Mouse (Mus musculus): ENCODE results near the gene Plcl2.
"Not testable (repeated sequence)": the region's sequence is repeated elsewhere in the genome, so short reads cannot be mapped to it uniquely, and the experiment has no call there.

Plcl2 gene

DNA sequence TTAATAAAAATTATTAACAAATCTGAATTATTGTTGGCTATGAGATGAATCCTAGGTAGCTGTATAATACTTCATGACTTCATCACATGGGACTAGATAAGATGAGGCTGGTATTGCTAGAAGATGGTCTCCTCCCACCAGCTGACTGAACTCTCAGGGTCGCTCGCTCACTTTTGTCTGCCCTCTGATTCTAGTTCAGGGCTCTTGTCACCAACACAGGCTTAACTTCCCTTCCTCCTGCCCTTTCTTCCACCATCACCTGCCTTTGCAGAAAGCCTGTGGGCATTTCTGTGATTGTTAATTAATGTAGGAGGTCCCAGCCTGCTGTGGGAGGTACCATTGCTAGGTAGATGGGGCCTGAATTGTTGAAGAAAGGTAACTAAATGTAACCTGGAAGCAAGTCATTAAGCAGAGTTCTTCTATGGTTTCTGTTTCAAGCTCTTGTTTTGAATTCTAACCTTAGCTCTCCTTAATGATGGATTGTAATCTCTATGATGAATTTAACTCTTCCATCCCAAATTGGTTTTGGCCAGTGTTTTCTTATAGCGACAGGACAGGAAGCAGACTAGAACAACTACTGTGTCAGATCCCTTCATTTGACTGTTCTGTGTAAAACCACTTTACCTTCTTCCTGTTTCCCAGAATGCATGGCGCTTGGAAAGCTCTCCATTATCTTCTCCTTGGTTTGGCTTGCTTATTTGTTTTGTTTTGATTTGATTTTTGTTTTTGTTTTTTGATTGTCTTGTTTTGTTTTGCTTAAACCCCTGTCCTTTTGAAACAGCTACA is 27.4 kb downstream of the Plcl2 start:
- no peak for DNase-seq (ENCODE audit: low spot score)

GRCm38 (mm10) chr17:50537786-50538185 is 28.6 kb downstream of the Plcl2 start:
- no peak for DNase-seq (ENCODE audit: low spot score)

DNA sequence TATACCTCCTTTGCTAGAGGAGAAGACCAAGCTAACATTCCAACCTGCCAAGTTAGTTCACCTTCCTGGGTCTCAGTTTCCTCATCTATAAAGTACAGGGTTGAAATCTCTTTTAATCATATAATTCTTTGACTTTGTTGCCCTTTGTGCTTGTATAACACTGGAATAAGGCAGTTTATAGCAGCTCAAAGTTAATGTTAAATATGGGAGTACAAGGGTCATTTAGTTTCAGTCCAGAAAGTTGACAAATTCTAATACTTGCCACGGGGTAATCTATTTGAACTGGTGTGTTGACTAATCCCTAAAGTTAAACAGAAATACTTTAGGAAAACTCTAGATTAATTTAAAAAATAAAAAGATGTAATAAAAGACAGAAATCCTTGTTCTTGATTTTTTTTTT is 35.7 kb downstream of the Plcl2 start:
- DNase-seq (ENCODE audit: low spot score) = no peak

- DNase-seq (ENCODE audit: low spot score) = no peak
Observed at GRCm38 (mm10) chr17:50545274-50545673, 36.1 kb downstream of the Plcl2 start.

DNA sequence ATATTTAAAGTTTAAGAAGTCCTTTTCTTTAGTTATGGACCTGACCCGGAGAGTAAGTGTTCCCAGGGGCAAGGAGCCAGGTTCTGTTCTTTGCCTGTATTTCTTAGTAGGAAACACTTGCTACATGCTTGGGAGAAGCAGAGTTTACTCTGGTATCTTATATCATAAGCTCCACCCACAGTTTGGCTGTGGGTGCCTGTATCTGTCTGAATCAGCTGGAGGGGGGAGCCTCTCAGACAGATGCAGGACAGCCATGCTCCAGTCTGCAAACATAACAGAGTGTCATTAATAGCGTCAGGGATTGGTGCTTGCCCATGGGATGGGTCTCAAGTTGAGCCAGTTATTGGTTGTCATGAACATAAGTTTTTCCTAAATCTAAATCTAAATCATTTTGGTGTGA is 42.9 kb downstream of the Plcl2 start:
- DNase-seq (ENCODE audit: low spot score) = no peak

DNA sequence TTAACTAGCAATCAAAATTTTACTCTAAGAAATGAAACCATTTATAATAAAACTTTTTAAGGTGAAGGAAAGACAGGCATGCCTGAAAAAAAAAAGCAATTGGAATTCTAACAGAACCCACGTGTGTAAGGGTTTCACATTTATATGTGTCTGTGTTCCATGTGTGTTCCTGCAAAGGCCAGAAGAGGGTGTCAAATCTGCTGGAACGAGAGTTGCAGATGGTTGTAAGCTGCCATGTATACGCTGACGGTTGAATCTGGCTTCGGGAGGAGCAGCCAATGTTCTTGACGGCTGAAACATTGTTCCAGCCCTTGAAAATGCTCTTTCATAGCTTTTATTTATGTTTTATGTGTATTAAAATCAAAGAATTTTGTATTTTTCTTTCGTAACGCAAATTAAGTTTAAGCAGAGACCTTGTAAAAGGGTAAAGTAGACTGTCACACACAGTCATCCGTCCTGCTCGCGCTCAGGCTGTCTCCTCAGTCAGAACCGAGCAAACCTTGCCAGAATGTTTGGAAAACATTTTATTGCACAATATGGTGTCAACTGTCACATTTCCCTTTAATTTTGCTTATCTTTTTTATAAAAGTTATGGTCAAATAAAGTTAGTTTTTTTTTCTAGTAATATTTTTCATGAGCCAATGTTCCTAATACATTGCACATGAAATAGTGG is 48.5 kb downstream of the Plcl2 start:
- DNase-seq (ENCODE audit: low spot score) = no peak

GRCm38 (mm10) chr17:50558239-50558625 is 49.0 kb downstream of the Plcl2 start:
- DNase-seq (ENCODE audit: low spot score) = no peak

- DNase-seq (ENCODE audit: low spot score) = no peak
Observed at GRCm38 (mm10) chr17:50565376-50566123, 56.3 kb downstream of the Plcl2 start.

DNA sequence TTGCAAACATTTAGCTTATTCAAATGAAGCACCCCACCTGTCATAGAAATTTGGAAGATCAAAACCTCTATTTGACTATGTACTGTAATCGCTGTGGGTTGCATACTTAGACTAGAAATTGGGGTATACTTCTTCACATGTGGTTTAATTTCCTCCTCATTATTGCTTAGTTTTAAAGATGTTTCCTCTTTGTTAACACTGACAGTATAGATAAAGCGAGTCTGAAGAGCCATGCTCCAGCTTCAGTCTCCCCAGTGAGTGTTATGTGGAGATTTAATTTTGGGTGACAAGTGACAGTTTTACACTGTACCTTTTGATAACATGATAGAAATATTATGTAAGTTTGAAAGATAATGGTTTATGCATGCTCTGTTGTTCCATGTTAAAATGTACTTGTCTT is 59.6 kb downstream of the Plcl2 start:
- no peak for DNase-seq (ENCODE audit: low spot score)

DNA sequence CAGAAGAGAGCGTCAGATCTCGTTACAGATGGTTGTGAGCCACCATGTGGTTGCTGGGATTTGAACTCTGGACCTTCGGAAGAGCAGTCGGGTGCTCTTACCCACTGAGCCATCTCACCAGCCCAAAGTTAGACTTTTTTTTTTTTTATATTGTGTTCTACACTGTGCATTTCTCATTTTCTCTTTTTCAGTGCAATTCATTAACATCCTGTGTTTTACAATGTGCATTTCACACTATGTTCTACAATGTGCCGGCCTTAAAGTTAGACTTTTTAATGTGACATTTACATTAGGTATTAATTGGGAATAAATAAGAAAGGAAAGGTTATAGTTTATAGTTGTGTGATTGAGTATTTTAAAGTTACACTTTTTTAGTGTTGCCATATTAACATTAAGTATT is 61.0 kb downstream of the Plcl2 start:
- not testable (repeated sequence) for DNase-seq (ENCODE audit: low spot score)

GRCm38 (mm10) chr17:50570681-50571398 is 61.6 kb downstream of the Plcl2 start:
- no peak for DNase-seq (ENCODE audit: low spot score)

DNA sequence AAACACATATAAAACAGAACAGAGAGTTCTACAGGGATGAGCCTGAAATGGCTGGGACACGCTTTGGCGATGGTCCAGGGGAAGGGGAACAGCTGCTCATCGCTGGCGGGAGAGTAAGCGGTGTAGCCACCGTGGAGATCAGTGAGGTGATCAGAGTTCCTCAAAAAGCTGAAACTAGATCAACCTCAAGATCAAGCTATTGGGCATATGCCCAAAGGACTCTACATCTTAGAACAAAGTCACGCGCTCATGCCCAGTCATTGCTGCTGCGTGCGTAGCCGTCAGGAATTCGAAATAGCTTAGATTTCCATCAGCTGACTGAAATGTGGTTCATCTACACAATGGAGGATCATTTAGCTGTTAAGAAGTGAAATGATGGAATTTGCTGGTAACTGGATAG is 65.0 kb downstream of the Plcl2 start:
- peak; percentile 61 for DNase-seq (ENCODE audit: low spot score)

GRCm38 (mm10) chr17:50580416-50580815 is 71.2 kb downstream of the Plcl2 start:
- DNase-seq (ENCODE audit: low spot score) = no peak

GRCm38 (mm10) chr17:50586834-50587233 is 77.6 kb downstream of the Plcl2 start:
- DNase-seq (ENCODE audit: low spot score) = no peak

DNA sequence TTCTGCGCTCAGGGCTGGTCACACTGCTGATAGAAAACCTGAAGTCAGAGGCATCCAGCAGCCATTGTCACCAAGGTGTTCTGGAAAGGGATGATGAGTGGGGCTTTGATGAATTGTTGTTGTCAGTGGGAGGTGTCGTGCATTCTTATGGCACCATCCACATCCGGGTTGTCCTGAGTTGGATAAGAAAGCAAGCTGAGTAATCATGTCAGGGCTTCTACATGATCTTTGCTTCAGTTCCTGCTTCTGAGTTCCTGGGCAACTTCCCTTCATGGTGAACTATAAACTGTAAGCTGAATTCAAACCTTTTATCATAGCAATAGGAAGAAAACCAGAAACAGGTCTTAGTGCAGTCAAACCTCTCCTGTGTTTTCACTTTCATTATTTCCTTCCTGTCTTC is 78.7 kb downstream of the Plcl2 start:
- no peak for DNase-seq (ENCODE audit: low spot score)

- no peak for DNase-seq (ENCODE audit: low spot score)
Observed at GRCm38 (mm10) chr17:50600178-50600577, 91.0 kb downstream of the Plcl2 start.

GRCm38 (mm10) chr17:50600696-50601095 is 91.5 kb downstream of the Plcl2 start:
- no peak for DNase-seq (ENCODE audit: low spot score)

GRCm38 (mm10) chr17:50606890-50607289 is 97.7 kb downstream of the Plcl2 start:
- DNase-seq (ENCODE audit: low spot score) = no peak

GRCm38 (mm10) chr17:50609908-50610307 is 100.7 kb downstream of the Plcl2 start:
- no peak for DNase-seq (ENCODE audit: low spot score)

DNA sequence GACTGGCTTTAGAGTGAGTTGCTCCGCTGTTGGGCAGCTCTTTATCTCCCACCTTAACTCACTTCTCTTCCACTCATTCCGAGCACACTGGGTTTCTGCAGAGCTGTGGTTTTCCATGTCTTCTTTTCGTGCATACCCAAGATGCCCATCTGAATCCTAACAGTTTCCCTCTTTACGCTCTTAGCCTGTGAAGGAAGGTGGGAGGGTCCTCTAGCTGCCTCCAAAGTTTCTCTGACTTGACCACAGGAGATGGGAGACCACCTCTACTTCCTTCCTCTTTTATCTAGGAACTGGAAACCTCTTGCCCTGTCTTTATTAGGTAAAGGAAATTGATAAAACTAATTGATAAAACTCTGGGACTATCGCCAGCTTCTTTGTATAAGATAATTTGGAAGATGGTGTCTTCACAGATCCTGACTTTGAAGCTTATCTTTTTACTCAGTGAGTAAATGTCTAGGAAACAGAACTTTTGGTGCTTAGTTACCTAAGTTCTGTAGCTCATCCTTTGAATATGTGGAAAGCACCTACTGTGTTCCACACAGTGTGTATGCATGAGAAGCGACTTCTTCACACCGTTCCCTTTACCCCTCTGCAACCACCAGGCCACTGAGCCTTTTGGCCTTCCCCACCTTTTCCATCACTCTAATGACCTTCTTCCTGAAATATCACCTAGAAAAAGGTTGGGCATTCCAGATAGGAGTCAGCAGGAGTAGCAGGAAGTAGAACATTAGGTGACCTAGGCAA is 111.8 kb downstream of the Plcl2 start:
- DNase-seq (ENCODE audit: low spot score) = no peak

- DNase-seq (ENCODE audit: low spot score) = no peak
Observed at GRCm38 (mm10) chr17:50621996-50622395, 112.8 kb downstream of the Plcl2 start.

- DNase-seq (ENCODE audit: low spot score) = no peak
Observed at GRCm38 (mm10) chr17:50625584-50625983, 116.4 kb downstream of the Plcl2 start.
